Mouse (Mus musculus) C2C12 (cell line): Measurements from ENCODE around the gene Esyt3. TPM values are rescaled to one million over a fixed set of nuclear protein-coding genes. Genes with fewer than 3 reads are reported as not detected.

ENCODE experiments used
- H3K27me3 ChIP-seq: one replicate; pipeline ENCODE4 v1.6.1; 2011; ENCODE audit not compliant: control insufficient read depth, insufficient read depth, insufficient read length
- H3K36me3 ChIP-seq: one replicate; pipeline ENCODE4 v1.6.1; 2011; ENCODE audit not compliant: control insufficient read depth, insufficient read depth
- H3K4me3 ChIP-seq: one replicate; pipeline ENCODE4 v1.5.1; 2011; ENCODE audit warnings: mild to moderate bottlenecking, control low read depth; ENCODE audit not compliant: poor library complexity, insufficient read depth, severe bottlenecking
- H3K79me2 ChIP-seq: one replicate; pipeline ENCODE4 v1.6.1; 2011; ENCODE audit not compliant: control insufficient read depth, insufficient read depth
- H3K79me3 ChIP-seq: one replicate; pipeline ENCODE4 v1.6.1; 2011; ENCODE audit warnings: low read depth, control low read depth
- H3ac ChIP-seq: one replicate; pipeline ENCODE3; 2011; ENCODE audit warnings: low read depth; ENCODE audit not compliant: control insufficient read depth, insufficient read length
- CEBPB ChIP-seq: IDR thresholded peaks from one replicate; pipeline ENCODE4 v1.6.1; 2011; ENCODE audit warnings: low read depth, mild to moderate bottlenecking, control low read depth, moderate library complexity
- CTCF ChIP-seq: IDR thresholded peaks from one replicate; pipeline ENCODE4 v1.5.1; 2011; ENCODE audit not compliant: control insufficient read depth, insufficient read depth, insufficient read length
- FOSL1 ChIP-seq: IDR thresholded peaks from one replicate; pipeline ENCODE4 v1.8.0; 2011; ENCODE audit warnings: mild to moderate bottlenecking, low read length; ENCODE audit not compliant: poor library complexity, insufficient read depth, severe bottlenecking
- MAX ChIP-seq: IDR thresholded peaks from one replicate; pipeline ENCODE4 v1.6.1; 2011; ENCODE audit warnings: mild to moderate bottlenecking, control low read depth
- MYOD1 ChIP-seq: IDR thresholded peaks from one replicate; pipeline ENCODE4 v1.6.1; 2011; ENCODE audit warnings: low read depth; ENCODE audit not compliant: control insufficient read depth, insufficient read length
- MYOG ChIP-seq: IDR thresholded peaks from one replicate; pipeline ENCODE4 v1.6.1; 2011; ENCODE audit not compliant: control insufficient read depth, insufficient read length; ENCODE audit errors: extremely low read depth
- USF1 ChIP-seq: IDR thresholded peaks from one replicate; pipeline ENCODE4 v1.6.1; 2011; ENCODE audit warnings: low read depth, mild to moderate bottlenecking, control low read depth, moderate library complexity
- long read RNA-seq, 2 experiments: library from polyadenylated mRNA; unstranded; transcript quantifications; one replicate each; pipeline ENCODE4 v2.0.0; 2019 to 2020
- polyA plus RNA-seq: library from polyadenylated mRNA; unstranded; fragments of >200 nt; fragmentation: generic; extraction: Trizol; gene quantifications from one replicate; pipeline ENCODE4 v1.2.1, GENCODE M21; 2012; ENCODE audit warnings: missing spikeins

Gene Esyt3
- not detected for polyA plus RNA-seq
- long read RNA-seq, experiment 1, result 0 reads
- long read RNA-seq, experiment 2, result 0 reads

- Histone ChIP-seq H3K27me3 (peaks cover 11% of the 10 kb centered on the region), H3K4me3 (no peak within 1 kb of the TSS), H3ac (no peak within 1 kb of the TSS), H3K79me2 (no peaks in the 10 kb centered on the region), H3K36me3 (no peaks in the 10 kb centered on the region), H3K79me3 (no peaks in the 10 kb centered on the region)
- TF ChIP-seq USF1 (no peak), MYOG (no peak), CEBPB (no peak), MYOD1 (no peak), FOSL1 (no peak), MAX (no peak), CTCF (no peak)
These were observed at the start of gene Esyt3 for GRCm38 (mm10) chr9:99357921-99358692. Gene Esyt3 (minus strand): TSS chr9:99358557.

- Histone ChIP-seq H3K4me3 (no peak overlapping the region), H3K79me3 (no peaks in the 10 kb centered on the region), H3ac (no peak overlapping the region), H3K79me2 (no peaks in the 10 kb centered on the region), H3K27me3 (no peaks in the 10 kb centered on the region), H3K36me3 (no peaks in the 10 kb centered on the region)
- TF ChIP-seq USF1 (no peak), MYOG (no peak), CEBPB (no peak), MAX (no peak), CTCF (no peak), MYOD1 (no peak), FOSL1 (no peak)
These were observed 43.1 kb upstream of the Esyt3 start for GRCm38 (mm10) chr9:99401288-99401974.

GRCm38 (mm10) chr9:99400781-99401180 is 42.4 kb upstream of the Esyt3 start:
- no peaks in the 10 kb centered on the region for H3K36me3 ChIP-seq
- TF ChIP-seq FOSL1 (no peak), MYOD1 (no peak), MYOG (no peak), USF1 (no peak), CEBPB (no peak), MAX (no peak), CTCF (no peak)
- no peaks in the 10 kb centered on the region for H3K79me2 ChIP-seq
- H3K4me3 ChIP-seq, result no peak overlapping the region
- no peaks in the 10 kb centered on the region for H3K79me3 ChIP-seq
- no peaks in the 10 kb centered on the region for H3K27me3 ChIP-seq
- H3ac ChIP-seq, result no peak overlapping the region

GRCm38 (mm10) chr9:99397056-99397815 is 38.9 kb upstream of the Esyt3 start:
- no peak overlapping the region for H3ac ChIP-seq
- no peaks in the 10 kb centered on the region for H3K79me2 ChIP-seq
- H3K36me3 ChIP-seq, result no peaks in the 10 kb centered on the region
- H3K27me3 ChIP-seq, result no peaks in the 10 kb centered on the region
- no peaks in the 10 kb centered on the region for H3K79me3 ChIP-seq
- no peak overlapping the region for H3K4me3 ChIP-seq
- no peak for TF ChIP-seq MYOD1
- no peak for TF ChIP-seq FOSL1
- TF ChIP-seq CEBPB, result no peak
- TF ChIP-seq CTCF, result no peak
- TF ChIP-seq MYOG, result no peak
- TF ChIP-seq USF1, result no peak
- no peak for TF ChIP-seq MAX

GRCm38 (mm10) chr9:99394366-99394765 is 36.0 kb upstream of the Esyt3 start:
- Histone ChIP-seq H3K79me3 (no peaks in the 10 kb centered on the region), H3K27me3 (no peaks in the 10 kb centered on the region), H3K79me2 (no peaks in the 10 kb centered on the region), H3ac (no peak overlapping the region), H3K4me3 (no peak overlapping the region), H3K36me3 (no peaks in the 10 kb centered on the region)
- TF ChIP-seq FOSL1, result no peak
- TF ChIP-seq USF1, result no peak
- no peak for TF ChIP-seq CEBPB
- TF ChIP-seq MYOD1, result no peak
- TF ChIP-seq CTCF, result no peak
- TF ChIP-seq MYOG, result no peak
- no peak for TF ChIP-seq MAX
